Comparison of ENCODE assay signal across 22 mouse cellular contexts in genomic region chr3:130883319-130883718, GRCm38 (mm10).
DNase-seq lines count a peak whose midpoint lies in the region; ATAC-seq and TF ChIP-seq lines count a peak whose summit lies in the region.
"Had no signal": no experiment of that assay in that cellular context is flagged by ENCODE, and none has a peak within 500 bp of the region (broad histone marks: within the 10 kb centered on the region; RNA-seq: fewer than 3 reads in every experiment).

No protein-coding gene starts in this region.

- 36% methylated on average over 6 of the region's 6 CpGs for WGBS in lung, embryonic 14.5 days
- 44% methylated on average over 6 of the region's 6 CpGs for WGBS in lung, embryonic 16.5 days
- WGBS in lung, adult 2 months: 70% methylated on average over 6 of the region's 6 CpGs

- no peak overlapping the region for H3K9ac ChIP-seq in lung, embryonic 14.5 days
- no peak overlapping the region for H3K9ac ChIP-seq in lung, embryonic 16.5 days (ENCODE audit: low read length)
- H3K9ac ChIP-seq: embryonic facial prominence, embryonic 13.5 days; embryonic facial prominence, embryonic 15.5 days; forebrain, embryonic 12.5 days had no signal

- peak; percentile 64 for ATAC-seq in lung, embryonic 14.5 days (ENCODE audit: insufficient read depth)
- ATAC-seq in lung, embryonic 16.5 days (ENCODE audit: low read depth): peak; percentile 80
- ATAC-seq: forebrain, embryonic 14.5 days had no signal

- H3K27ac ChIP-seq in lung, embryonic 14.5 days (ENCODE audit: low read depth): peak overlapping the region; percentile 46; the same call in 1 of the 2 replicates
- peak overlapping the region; percentile 47; the same call in 1 of the 2 replicates for H3K27ac ChIP-seq in lung, embryonic 16.5 days (ENCODE audit: low read length)
- H3K27ac ChIP-seq: embryonic facial prominence, embryonic 13.5 days; embryonic facial prominence, embryonic 15.5 days; forebrain, embryonic 10.5 days; forebrain, embryonic 12.5 days had no signal

- peak; percentile 73 for DNase-seq in lung, embryonic 14.5 days
- no peak for DNase-seq in lung, postnatal 25 days (ENCODE audit: low spot score)
- DNase-seq in lung, adult 2 months: no peak
- DNase-seq in lung, postnatal 10 days: peak; percentile 43
- DNase-seq in lung, postnatal 36 days: no peak
- DNase-seq: adrenal gland, adult 2 months; adrenal gland, postnatal 10 days; adrenal gland, postnatal 25 days; cerebellum, adult 11 months; cerebellum, adult 18-20 months; cerebellum, adult 8-10 months; cerebellum, adult 9-11 months; cerebellum, postnatal 14 days; cerebellum, postnatal 36 days; embryo, embryonic 11 days had no signal

- H3K36me3 ChIP-seq in lung, embryonic 14.5 days (ENCODE audit: insufficient read depth): no peaks in the 10 kb centered on the region
- H3K36me3 ChIP-seq in lung, embryonic 16.5 days (ENCODE audit: control insufficient read depth, insufficient read depth, low read length): no peaks in the 10 kb centered on the region
- H3K36me3 ChIP-seq: embryonic facial prominence, embryonic 13.5 days; embryonic facial prominence, embryonic 15.5 days; forebrain, embryonic 10.5 days; forebrain, embryonic 12.5 days had no signal

- H3K4me1 ChIP-seq in lung, embryonic 14.5 days (ENCODE audit: insufficient read depth): peaks cover 5% of the 10 kb centered on the region
- H3K4me1 ChIP-seq in lung, embryonic 16.5 days (replicated peaks; ENCODE audit: control insufficient read depth, insufficient read depth, low read length): no peaks in the 10 kb centered on the region; the same call in 1 of the 2 replicates
- 0 out of 2 replicates have a peak, but pooled peaks cover 2% of the 10 kb centered on the region for H3K4me1 ChIP-seq in lung, adult 2 months (ENCODE audit: control insufficient read depth, insufficient read depth, low read length)

- no peaks in the 10 kb centered on the region; the same call in 1 of the 2 replicates for H3K27me3 ChIP-seq in lung, embryonic 14.5 days (ENCODE audit: insufficient read depth, low read length)
- no peaks in the 10 kb centered on the region for H3K27me3 ChIP-seq in lung, embryonic 16.5 days (ENCODE audit: control insufficient read depth, insufficient read depth, low read depth, low read length)
- H3K27me3 ChIP-seq: embryonic facial prominence, embryonic 13.5 days; embryonic facial prominence, embryonic 15.5 days; forebrain, embryonic 12.5 days had no signal

- TF ChIP-seq POLR2A in lung, adult 2 months (IDR thresholded peaks at IDR 0.05; ENCODE audit: borderline replicate concordance, extremely low read depth, low read depth, low read length): no peak

- H3K9me3 ChIP-seq in lung, embryonic 14.5 days (ENCODE audit: low read depth, low read length): peaks cover 5% of the 10 kb centered on the region; the same call in 1 of the 2 replicates
- H3K9me3 ChIP-seq in lung, embryonic 16.5 days (ENCODE audit: control insufficient read depth, low read length): no peaks in the 10 kb centered on the region

- H3K4me3 ChIP-seq in lung, embryonic 14.5 days (ENCODE audit: low read depth, low read length): no peak overlapping the region
- no peak overlapping the region for H3K4me3 ChIP-seq in lung, embryonic 16.5 days (ENCODE audit: low read length)
- H3K4me3 ChIP-seq in lung, adult 2 months (replicated peaks; ENCODE audit: extremely low read depth, low read depth, low read length): no peak overlapping the region
- H3K4me3 ChIP-seq: embryonic facial prominence, embryonic 13.5 days; embryonic facial prominence, embryonic 15.5 days; erythroblast, embryonic 14.5 days; forebrain, embryonic 10.5 days; forebrain, embryonic 12.5 days had no signal

- H3K4me2 ChIP-seq in lung, embryonic 14.5 days: no peak overlapping the region
- no peak overlapping the region for H3K4me2 ChIP-seq in lung, embryonic 16.5 days (ENCODE audit: low read depth, low read length)
- H3K4me2 ChIP-seq: embryonic facial prominence, embryonic 13.5 days; embryonic facial prominence, embryonic 15.5 days; forebrain, embryonic 12.5 days had no signal

- TF ChIP-seq CTCF in lung, embryonic 14.5 days (IDR thresholded peaks at IDR 0.05; ENCODE audit: low read depth): no peak
- no peak for TF ChIP-seq CTCF in lung, adult 2 months (IDR thresholded peaks at IDR 0.05; ENCODE audit: insufficient read depth, low read length)

Comparison
In these comparisons a context has a peak if more than half of its experiments do, and no peak if none do; other contexts are left out.
1. DNase-seq: peak in lung, embryonic 14.5 days (single experiment) and lung, postnatal 10 days (single experiment); none in lung, postnatal 25 days (single experiment), lung, adult 2 months (single experiment) and lung, postnatal 36 days (single experiment).